Mouse (Mus musculus) bone marrow macrophage, adult 2 months (primary cell): ENCODE results near the gene Mx1. TPM values are rescaled to one million over a fixed set of nuclear protein-coding genes. Genes with fewer than 3 reads are reported as not detected.

Experiments
- H3K27ac ChIP-seq: 2 replicates; pipeline ENCODE4 v1.5.1; 2012; ENCODE audit warnings: low read depth, low read length; ENCODE audit not compliant: insufficient read depth
- H3K4me1 ChIP-seq: 2 replicates; pipeline ENCODE4 v1.6.1; 2012; ENCODE audit warnings: low read length; ENCODE audit not compliant: control insufficient read depth, insufficient read depth
- H3K4me3 ChIP-seq: 2 replicates; pipeline ENCODE4 v1.5.1; 2012; ENCODE audit warnings: mild to moderate bottlenecking, low read length, moderate library complexity; ENCODE audit not compliant: insufficient read depth
- CTCF ChIP-seq: IDR thresholded peaks from 2 replicates; pipeline ENCODE4 v1.5.1; 2012; ENCODE audit warnings: low read depth, mild to moderate bottlenecking, low read length, moderate library complexity
- POLR2A ChIP-seq: IDR thresholded peaks from 2 replicates; pipeline ENCODE4 v1.6.1; 2012; ENCODE audit warnings: mild to moderate bottlenecking, low read depth, low read length, borderline replicate concordance
- polyA plus RNA-seq: library from polyadenylated mRNA; stranded (reverse); fragments of >200 nt; gene quantifications from 2 replicates; pipeline ENCODE4 v1.2.4, GENCODE M21; 2012; ENCODE audit not compliant: missing spikeins, insufficient read depth, insufficient read length

The Mx1 gene
- polyA plus RNA-seq, 1 experiment, result 32.2 TPM

DNA sequence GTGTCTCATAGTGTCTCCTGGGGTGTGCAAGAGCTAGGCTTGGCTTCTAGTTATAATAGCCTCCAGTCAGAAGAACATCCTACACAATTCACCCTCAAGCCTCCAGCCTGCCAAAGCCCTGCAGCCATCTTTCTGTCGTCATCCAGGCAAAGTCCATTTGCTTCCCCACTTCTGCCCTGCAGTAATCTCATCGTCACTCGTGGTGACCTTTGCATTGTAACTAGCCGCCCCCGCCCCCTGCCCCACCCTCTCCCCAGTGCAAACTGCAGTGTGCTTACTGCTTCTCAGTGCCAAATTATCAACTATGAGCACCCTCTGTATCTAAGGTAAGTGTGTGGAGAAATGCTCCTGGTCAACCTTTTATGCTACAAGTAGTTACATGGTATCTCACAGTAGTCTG is 35.0 kb upstream of the Mx1 start:
- Histone ChIP-seq H3K4me1 (no peaks in the 10 kb centered on the region), H3K27ac (no peak overlapping the region), H3K4me3 (no peak overlapping the region)
- TF ChIP-seq POLR2A (no peak), CTCF (no peak)

DNA sequence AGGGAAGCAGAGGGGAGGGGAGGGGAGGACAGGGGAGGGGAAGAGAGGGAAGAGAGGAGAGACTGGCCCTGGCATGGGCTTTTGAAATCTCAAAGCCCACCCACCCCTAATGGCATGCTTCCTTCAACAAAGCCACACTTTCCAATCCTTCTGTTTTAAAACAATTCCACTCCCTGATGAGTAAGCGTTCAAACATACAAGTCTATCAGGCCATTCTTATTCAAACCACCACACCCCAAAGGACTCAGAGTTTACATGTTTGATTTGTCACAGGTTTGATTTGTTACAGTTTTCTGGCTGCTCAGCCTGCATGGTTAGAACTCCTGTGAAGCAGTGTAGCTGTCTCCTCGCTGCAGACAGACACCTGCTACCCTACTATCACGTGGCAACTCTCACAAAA is 33.3 kb upstream of the Mx1 start:
- TF ChIP-seq POLR2A, result no peak
- no peak for TF ChIP-seq CTCF
- Histone ChIP-seq H3K27ac (no peak overlapping the region), H3K4me1 (no peaks in the 10 kb centered on the region), H3K4me3 (no peak overlapping the region)

DNA sequence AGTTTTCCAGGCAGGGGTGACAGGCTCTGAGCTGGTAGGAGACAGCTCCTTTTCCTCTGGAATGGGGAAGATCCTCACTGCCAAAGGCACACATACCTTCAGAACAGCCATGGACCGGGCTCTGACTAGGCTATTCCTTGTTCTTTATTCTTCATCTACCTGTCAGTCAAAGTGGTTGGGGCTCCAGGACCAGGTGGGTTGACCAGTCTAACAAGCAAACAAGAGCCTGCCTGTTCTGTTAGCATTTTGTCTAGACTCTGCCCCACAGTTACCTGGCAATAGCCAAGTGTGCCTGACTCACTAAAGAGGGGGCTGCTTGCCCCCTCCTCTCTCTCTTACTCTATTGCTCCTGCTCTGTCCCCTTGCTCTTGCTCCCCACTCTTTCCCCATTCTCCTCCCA is 29.7 kb upstream of the Mx1 start:
- H3K4me3 ChIP-seq, result no peak overlapping the region
- TF ChIP-seq CTCF, result no peak
- no peak for TF ChIP-seq POLR2A
- no peak overlapping the region for H3K27ac ChIP-seq
- H3K4me1 ChIP-seq, result no peaks in the 10 kb centered on the region

DNA sequence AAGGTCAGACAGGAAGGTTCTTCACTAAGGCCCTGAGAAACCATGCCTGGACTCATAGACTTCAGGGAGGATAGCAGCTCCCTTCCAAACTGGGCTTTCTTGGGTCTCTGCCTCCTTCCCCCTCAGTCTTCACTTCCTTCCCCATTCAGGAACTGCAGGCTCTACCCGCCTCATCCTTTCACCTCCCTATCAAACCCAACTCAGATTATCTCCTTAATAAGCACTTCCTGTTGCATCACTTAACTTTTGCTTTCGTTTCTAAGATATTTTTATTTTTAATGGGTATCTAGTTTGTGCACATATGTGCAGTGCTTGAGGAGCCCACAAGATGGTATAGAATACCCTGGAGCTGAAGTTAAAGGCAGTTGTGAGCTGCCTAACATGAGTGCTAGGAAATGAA is 15.9 kb upstream of the Mx1 start:
- Histone ChIP-seq H3K27ac (no peak overlapping the region), H3K4me3 (no peak overlapping the region), H3K4me1 (peaks cover 4% of the 10 kb centered on the region)
- no peak for TF ChIP-seq POLR2A
- no peak for TF ChIP-seq CTCF

DNA sequence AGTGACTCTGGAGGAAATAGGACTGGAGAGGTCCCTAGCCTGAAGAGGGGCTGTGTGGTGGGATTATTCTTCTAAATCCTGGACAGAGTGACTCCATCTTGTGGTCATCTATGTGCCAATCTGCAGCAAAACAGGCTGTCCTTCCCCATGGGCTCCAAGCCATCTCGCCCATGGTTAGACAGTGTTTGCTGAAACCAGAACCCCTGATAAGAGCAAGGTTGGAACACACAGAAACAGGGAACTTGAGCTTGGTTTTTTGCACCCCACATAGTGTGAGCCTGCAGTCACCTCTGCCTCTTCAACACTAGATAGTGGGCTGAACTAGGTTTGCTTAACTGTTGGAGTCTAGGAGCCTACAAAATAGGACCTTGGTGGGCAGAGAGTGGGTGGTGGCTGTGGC is 13.8 kb upstream of the Mx1 start:
- peaks cover 10% of the 10 kb centered on the region for H3K4me1 ChIP-seq
- TF ChIP-seq POLR2A (no peak), CTCF (no peak)
- H3K27ac ChIP-seq, result no peak overlapping the region
- no peak overlapping the region for H3K4me3 ChIP-seq

DNA sequence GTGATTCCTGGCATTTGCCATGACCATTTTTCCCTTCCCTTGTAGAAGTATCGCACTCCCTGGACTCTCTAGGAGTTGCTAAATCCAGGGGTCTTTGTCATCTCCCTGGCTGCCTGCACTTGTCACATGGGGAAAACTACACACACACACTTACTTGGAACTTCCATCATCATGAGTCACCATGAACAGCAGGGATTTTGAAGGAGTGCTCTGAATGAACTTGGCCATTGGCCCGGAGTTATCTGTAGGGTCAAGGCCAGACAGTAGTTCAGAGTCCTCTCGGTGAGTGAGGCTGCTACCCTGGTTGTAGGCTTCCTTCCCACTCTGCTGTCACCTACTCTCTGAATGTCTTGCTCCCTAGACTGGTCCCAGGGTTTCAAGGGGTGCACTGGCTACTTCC is 12.9 kb upstream of the Mx1 start:
- H3K27ac ChIP-seq, result no peak overlapping the region
- peaks cover 10% of the 10 kb centered on the region for H3K4me1 ChIP-seq
- TF ChIP-seq POLR2A (no peak), CTCF (no peak)
- H3K4me3 ChIP-seq, result no peak overlapping the region

DNA sequence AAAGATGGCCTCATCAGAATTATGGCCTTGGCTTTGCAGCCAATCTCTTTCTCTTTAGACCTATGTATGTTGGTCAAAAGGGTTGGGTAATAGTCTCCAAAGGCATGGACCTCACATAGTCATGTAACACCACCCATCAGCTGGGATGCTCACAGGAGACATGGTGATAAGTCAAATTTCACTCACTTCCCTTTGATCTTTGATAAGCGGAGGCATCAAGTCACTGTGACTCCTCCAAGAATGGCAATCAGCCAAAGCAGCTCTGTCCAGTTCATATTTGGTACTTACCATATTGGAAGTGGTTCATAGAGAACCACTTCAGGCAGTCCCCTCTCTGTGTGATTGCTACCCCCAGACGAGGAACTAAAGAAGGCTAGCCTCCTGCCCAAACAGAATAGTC is 12.0 kb upstream of the Mx1 start:
- Histone ChIP-seq H3K27ac (no peak overlapping the region), H3K4me1 (peaks cover 10% of the 10 kb centered on the region), H3K4me3 (no peak overlapping the region)
- TF ChIP-seq POLR2A, result no peak
- no peak for TF ChIP-seq CTCF

DNA sequence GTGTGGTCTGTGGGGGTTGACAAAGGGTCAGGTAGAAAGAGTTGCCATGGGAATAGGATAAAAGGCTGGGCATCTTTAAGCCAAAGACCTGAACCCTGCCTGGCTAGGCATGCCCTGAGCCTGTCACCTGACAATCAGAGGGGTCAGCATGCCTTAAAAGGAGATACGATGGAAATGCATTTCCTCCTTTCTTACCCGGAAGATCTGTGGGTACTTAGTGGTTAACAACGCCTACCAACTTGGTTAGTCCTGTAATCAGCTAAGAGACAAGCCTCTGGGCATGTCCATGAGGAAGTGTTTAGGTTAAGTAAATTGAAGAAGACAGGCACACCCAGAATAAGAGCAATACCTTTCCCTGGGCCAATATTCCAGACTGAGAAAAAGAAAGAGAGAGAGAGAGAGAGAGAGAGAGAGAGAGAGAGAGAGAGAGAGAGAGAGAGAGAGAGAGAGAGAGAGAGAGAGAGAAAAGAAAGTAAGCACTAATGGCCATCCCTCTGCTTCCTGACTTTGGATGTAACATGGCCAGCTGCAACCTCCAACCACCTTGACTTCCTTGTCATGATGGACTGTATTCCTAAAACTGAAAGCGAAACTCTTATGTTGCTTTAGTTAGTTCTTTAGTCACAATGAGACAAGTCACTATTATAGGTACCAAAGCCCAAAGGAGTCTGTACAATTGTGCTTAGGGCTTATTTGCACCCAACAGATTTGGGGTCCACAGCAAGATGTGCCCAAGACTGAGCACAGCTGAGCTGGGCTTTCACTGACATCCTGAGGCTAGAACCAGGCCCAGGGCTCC is 5.5 kb upstream of the Mx1 start:
- Histone ChIP-seq H3K27ac (no peak overlapping the region), H3K4me1 (peaks cover 8% of the 10 kb centered on the region), H3K4me3 (no peak overlapping the region)
- TF ChIP-seq POLR2A, result no peak
- TF ChIP-seq CTCF, result no peak

DNA sequence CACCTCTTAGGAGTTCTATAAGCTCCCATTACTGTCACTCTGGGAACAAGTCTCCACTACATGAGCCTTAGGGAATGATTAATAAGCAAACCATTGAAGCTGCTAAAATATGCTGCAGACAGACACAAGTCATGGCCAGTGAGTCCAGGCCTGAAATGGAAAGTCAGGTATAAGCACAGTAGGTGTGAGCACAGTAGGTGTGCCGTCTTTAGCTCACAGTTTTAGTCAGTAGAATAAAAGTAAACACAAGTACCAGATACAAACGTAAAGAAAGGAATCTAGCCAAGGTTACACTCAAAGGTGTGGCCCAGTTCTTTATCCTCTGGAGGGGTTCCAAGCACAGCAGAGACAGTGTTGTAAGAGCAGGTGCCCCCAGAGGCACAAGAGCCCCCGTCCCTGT is 4.8 kb upstream of the Mx1 start:
- Histone ChIP-seq H3K27ac (no peak overlapping the region), H3K4me1 (peaks cover 14% of the 10 kb centered on the region), H3K4me3 (no peak overlapping the region)
- TF ChIP-seq POLR2A (no peak), CTCF (no peak)

DNA sequence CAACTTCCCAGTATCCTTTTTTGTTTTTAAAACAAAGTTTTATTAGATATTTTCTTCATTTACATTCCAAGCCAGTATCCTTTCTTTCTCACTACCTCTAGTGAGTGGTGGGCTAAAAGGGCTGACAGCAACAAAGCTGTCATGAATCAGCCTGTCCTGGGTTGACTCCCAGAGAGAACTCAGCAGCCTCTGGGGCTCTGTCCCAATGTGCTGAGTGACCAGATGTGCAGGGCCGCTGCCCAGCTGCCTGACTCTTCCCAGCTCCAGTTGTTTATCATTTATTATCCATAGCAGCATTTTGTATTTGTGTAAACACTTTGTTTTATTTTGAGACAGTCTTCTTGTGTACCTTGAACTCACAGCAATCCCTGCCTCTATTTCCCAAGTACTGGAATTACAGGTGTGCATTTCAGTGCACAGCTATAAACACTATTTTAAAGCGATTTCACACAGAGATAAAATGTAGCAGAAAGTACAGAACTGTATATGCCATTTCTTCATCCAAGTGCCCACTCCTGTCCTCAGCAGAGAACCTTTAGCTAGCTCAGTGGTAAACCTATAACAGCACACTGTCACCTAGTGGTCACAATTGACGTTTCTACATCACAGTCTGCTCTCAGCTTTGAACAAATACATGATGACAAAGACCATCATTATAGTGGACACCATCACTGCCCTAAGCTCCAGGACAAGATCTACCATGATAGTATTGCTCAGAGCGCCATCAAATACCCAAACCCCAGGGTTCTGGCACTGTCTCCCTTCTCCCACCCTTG is 3.7 kb upstream of the Mx1 start:
- H3K4me1 ChIP-seq, result peaks cover 9% of the 10 kb centered on the region; the same call in 1 of the 2 replicates
- no peak overlapping the region for H3K4me3 ChIP-seq
- H3K27ac ChIP-seq, result no peak overlapping the region
- TF ChIP-seq POLR2A (no peak), CTCF (no peak)
